ENCODE assay signal across 24 mouse cellular contexts in the genomic region with DNA sequence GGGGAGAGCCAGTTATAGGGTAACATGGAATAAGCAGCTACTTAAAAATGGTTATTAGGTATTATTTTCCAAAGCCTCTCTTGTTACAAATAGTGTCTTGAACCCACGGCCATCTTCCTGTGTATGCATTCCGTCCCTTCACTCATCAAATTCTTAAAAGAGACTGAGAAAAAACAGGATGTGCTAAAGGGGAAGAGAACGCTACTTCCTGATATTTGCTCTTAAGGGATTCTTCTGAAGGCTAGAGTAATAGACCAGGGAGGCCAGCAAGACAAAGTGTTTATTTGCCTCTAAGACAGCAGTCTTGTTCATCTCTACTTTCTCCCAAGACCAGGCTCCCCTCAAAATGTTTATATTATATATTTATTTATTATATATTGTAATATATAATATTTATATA. TPM values are rescaled to one million over a fixed set of nuclear protein-coding genes. Genes with fewer than 3 reads are reported as not detected.
A peak's percentile ranks its signal among the peaks of the same experiment; 100 is the strongest.
DNase-seq lines count a peak whose midpoint lies in the region; ATAC-seq and TF ChIP-seq lines count a peak whose summit lies in the region.
"Had no signal": no experiment of that assay in that cellular context is flagged by ENCODE, and none has a peak within 500 bp of the region (broad histone marks: within the 10 kb centered on the region; RNA-seq: fewer than 3 reads in every experiment).

No protein-coding gene starts in this region.

- H3K4me3 ChIP-seq in midbrain, embryonic 11.5 days (ENCODE audit: low read depth, low read length), result no peak overlapping the region
- H3K4me3 ChIP-seq in midbrain, embryonic 16.5 days (ENCODE audit: low read depth, low read length), result no peak overlapping the region
- H3K4me3 ChIP-seq in MEL (ENCODE audit: control insufficient read depth in 1 of 2, insufficient read depth in 1 of 2, low read depth in 2 of 2, low read length in 2 of 2), result no peak overlapping the region
- H3K4me3 ChIP-seq in bone marrow macrophage, adult 2 months (ENCODE audit: insufficient read depth, low read length), result no peak overlapping the region
- no peak overlapping the region for H3K4me3 ChIP-seq in layer of hippocampus, adult 2 months

- ATAC-seq in midbrain, embryonic 11.5 days (ENCODE audit: low FRiP score), result no peak
- ATAC-seq in midbrain, embryonic 16.5 days, result no peak
- ATAC-seq: CD4-positive, CD25-positive, alpha-beta regulatory T cell, adult 4 months; Patski had no signal

- H3K4me1 ChIP-seq in midbrain, embryonic 11.5 days (ENCODE audit: control insufficient read depth, insufficient read depth, low read length), result peaks cover 5% of the 10 kb centered on the region
- peaks cover 16% of the 10 kb centered on the region for H3K4me1 ChIP-seq in midbrain, embryonic 16.5 days (ENCODE audit: control insufficient read depth, insufficient read depth, low read length)
- peaks cover 8 to 29% of the 10 kb centered on the region in 2 experiments for H3K4me1 ChIP-seq in MEL (ENCODE audit: control insufficient read depth in 1 of 2, insufficient read depth in 2 of 2, low read length in 2 of 2)
- H3K4me1 ChIP-seq in bone marrow macrophage, adult 2 months (ENCODE audit: control insufficient read depth, insufficient read depth, low read length), result peaks cover 38% of the 10 kb centered on the region

- H3K27me3 ChIP-seq in midbrain, embryonic 11.5 days (ENCODE audit: control insufficient read depth, insufficient read depth, low read length), result no peaks in the 10 kb centered on the region; the same call in 1 of the 2 replicates
- no peaks in the 10 kb centered on the region for H3K27me3 ChIP-seq in midbrain, embryonic 16.5 days (ENCODE audit: control insufficient read depth, insufficient read depth, low read depth, low read length)
- no peaks in the 10 kb centered on the region for H3K27me3 ChIP-seq in MEL (ENCODE audit: control insufficient read depth in 1 of 2, insufficient read depth in 2 of 2, low read length in 2 of 2)
- H3K27me3 ChIP-seq: CH12.LX, Patski had no signal

- peaks cover 23% of the 10 kb centered on the region for H3K79me2 ChIP-seq in MEL (ENCODE audit: control insufficient read depth, insufficient read depth, low read length, poor library complexity)

- no peak for TF ChIP-seq CTCF in MEL (IDR thresholded peaks at IDR 0.05 in 2 of 3, conservative IDR thresholded peaks at IDR 0.05 in 1 of 3; ENCODE audit: control insufficient read depth in 1 of 3, insufficient read depth in 1 of 3, low read depth in 2 of 3, low read length in 3 of 3, poor library complexity in 1 of 3, severe bottlenecking in 1 of 3)
- TF ChIP-seq CTCF in bone marrow macrophage, adult 2 months (IDR thresholded peaks at IDR 0.05; ENCODE audit: low read depth, low read length), result no peak
- no peak for TF ChIP-seq CTCF in layer of hippocampus, adult 2 months (conservative IDR thresholded peaks at IDR 0.05)

- H3K9me3 ChIP-seq in midbrain, embryonic 11.5 days (ENCODE audit: control insufficient read depth, low read length), result no peaks in the 10 kb centered on the region
- no peaks in the 10 kb centered on the region for H3K9me3 ChIP-seq in midbrain, embryonic 16.5 days (replicated peaks; ENCODE audit: control insufficient read depth, low read length, poor library complexity, severe bottlenecking)
- H3K9me3 ChIP-seq in MEL (replicated peaks; ENCODE audit: insufficient read depth, low read length), result no peaks in the 10 kb centered on the region
- H3K9me3 ChIP-seq: G1E had no signal

- H3K9ac ChIP-seq in midbrain, embryonic 11.5 days (ENCODE audit: low read length), result no peak overlapping the region
- no peak overlapping the region for H3K9ac ChIP-seq in midbrain, embryonic 16.5 days (ENCODE audit: low read depth, low read length)
- no peak overlapping the region for H3K9ac ChIP-seq in MEL (ENCODE audit: control insufficient read depth, low read depth, low read length, poor library complexity, severe bottlenecking)

- H3K27ac ChIP-seq in midbrain, embryonic 11.5 days (ENCODE audit: low read depth, low read length), result no peak overlapping the region
- H3K27ac ChIP-seq in midbrain, embryonic 16.5 days (ENCODE audit: low read length), result no peak overlapping the region
- no peak overlapping the region for H3K27ac ChIP-seq in MEL (ENCODE audit: control insufficient read depth, low read depth, low read length)
- H3K27ac ChIP-seq in bone marrow macrophage, adult 2 months (ENCODE audit: insufficient read depth, low read depth, low read length), result 0 out of 2 replicates have a peak overlapping the region, but pooled peaks have one; percentile 1
- no peak overlapping the region for H3K27ac ChIP-seq in layer of hippocampus, adult 2 months

- no peak overlapping the region for H3K4me2 ChIP-seq in midbrain, embryonic 11.5 days
- no peak overlapping the region for H3K4me2 ChIP-seq in midbrain, embryonic 16.5 days (ENCODE audit: low read length)

- no peak for TF ChIP-seq RAD21 in MEL (IDR thresholded peaks at IDR 0.05; ENCODE audit: low read depth, low read length)

- no peak for TF ChIP-seq POLR2A in MEL (IDR thresholded peaks at IDR 0.05; ENCODE audit: control insufficient read depth in 1 of 2, insufficient read depth in 1 of 2, low read depth in 1 of 2, low read length in 2 of 2, poor library complexity in 1 of 2)
- TF ChIP-seq POLR2A in bone marrow macrophage, adult 2 months (IDR thresholded peaks at IDR 0.05; ENCODE audit: borderline replicate concordance, low read depth, low read length), result no peak

- no peaks in the 10 kb centered on the region for H3K36me3 ChIP-seq in midbrain, embryonic 11.5 days (ENCODE audit: control insufficient read depth, insufficient read depth, low read length)
- H3K36me3 ChIP-seq in midbrain, embryonic 16.5 days (ENCODE audit: control insufficient read depth, insufficient read depth, low read length), result no peaks in the 10 kb centered on the region
- peaks cover 0 to 30% of the 10 kb centered on the region in 2 experiments; a peak in 2 of 4 replicates for H3K36me3 ChIP-seq in MEL (ENCODE audit: control insufficient read depth in 1 of 2, insufficient read depth in 2 of 2, low read length in 2 of 2)

- 86% methylated on average over 3 of the region's 3 CpGs for WGBS in midbrain, embryonic 11.5 days
- 88% methylated on average over 3 of the region's 3 CpGs for WGBS in midbrain, embryonic 16.5 days

- DNase-seq in cerebellum, adult 9-10 months, result peak; percentile 58
- DNase-seq in cerebellum, adult 18-20 months, result no peak
- DNase-seq in midbrain, embryonic 11.5 days (ENCODE audit: low spot score, missing footprints), result peak; percentile 6
- peak; percentile 52 for DNase-seq in MEL (ENCODE audit: low read depth, low spot score)
- no peak for DNase-seq in neural tube, embryonic 10.5 days (ENCODE audit: extremely low spot score, low spot score)
- DNase-seq in layer of hippocampus, adult 2 months (ENCODE audit: low spot score in 2 of 2), result no peak
- DNase-seq: adrenal gland, adult 2 months; adrenal gland, adult 8-10 months; adrenal gland, postnatal 10 days; adrenal gland, postnatal 14 days; adrenal gland, postnatal 25 days; adrenal gland, postnatal 36 days; B cell, adult 2 months; cerebellum, adult 11 months; cerebellum, adult 2 months; cerebellum, adult 8-10 months had no signal

- peak in 1 of 2 experiments; percentile 12; a peak in 1 of 4 replicates for TF ChIP-seq EP300 in MEL (IDR thresholded peaks at IDR 0.05; ENCODE audit: low read depth in 1 of 2, low read length in 2 of 2)

TF ChIP-seq in MEL, 35 proteins besides CTCF, POLR2A, EP300 and RAD21:
- no peak for TF ChIP-seq TAL1 (IDR thresholded peaks at IDR 0.05; ENCODE audit: low read length)
- no peak for TF ChIP-seq ZMIZ1 (IDR thresholded peaks at IDR 0.05; ENCODE audit: low read depth, low read length)
- peak; percentile 91 for TF ChIP-seq TBP (IDR thresholded peaks at IDR 0.05; ENCODE audit: low read depth, low read length)
- TF ChIP-seq NELFE (IDR thresholded peaks at IDR 0.05; ENCODE audit: low read depth, low read length), result no peak
- no peak for TF ChIP-seq JUND (IDR thresholded peaks at IDR 0.05; ENCODE audit: low read depth, low read length)
- no peak for TF ChIP-seq RCOR1 (IDR thresholded peaks at IDR 0.05; ENCODE audit: low read depth, low read length)
- no peak for TF ChIP-seq ELF1 (IDR thresholded peaks at IDR 0.05; ENCODE audit: low read depth, low read length)
- no peak for TF ChIP-seq POLR2AphosphoS2 (IDR thresholded peaks at IDR 0.05; ENCODE audit: low read length)

RNA-seq across cellular contexts. Expression of a gene that starts 1.2 kb away (rescaled TPM):
- polyA plus RNA-seq in midbrain, embryonic 11.5 days (2014; fragmentation: Nextera tagmentation; extraction: Ambion mirVana), result 17.6 and 18.1 TPM in 2 replicates
- 41.1 and 43.2 TPM in 2 replicates for polyA plus RNA-seq in midbrain, embryonic 16.5 days (2015; fragmentation: Nextera tagmentation; extraction: Ambion mirVana)
- 33.8 and 36.5 TPM in 2 replicates for total RNA-seq in MEL (2012; rRNA removed)
- polyA plus RNA-seq in MEL (2012; ENCODE audit: insufficient read depth in 1 of 2, insufficient read length in 2 of 2, low read depth in 1 of 2, low replicate concordance in 2 of 2, missing spikeins in 1 of 2), result 100 to 1,000 TPM in 1 of 2 experiments, 10 to 100 TPM in 1; 83.5 to 118 TPM
- 137 and 139 TPM in 2 replicates for polyA plus RNA-seq in bone marrow macrophage, adult 2 months (2012; ENCODE audit: insufficient read depth, insufficient read length, missing spikeins)
- total RNA-seq in layer of hippocampus, adult 2 months (2021), result 100 to 1,000 TPM; 152 to 166 TPM

RNA-seq across cellular contexts. Expression of a gene that starts 20.9 kb away (rescaled TPM):
- polyA plus RNA-seq in midbrain, embryonic 11.5 days (2014; fragmentation: Nextera tagmentation; extraction: Ambion mirVana), result 2.3 TPM in 2 replicates
- 13.1 and 16.7 TPM in 2 replicates for polyA plus RNA-seq in midbrain, embryonic 16.5 days (2015; fragmentation: Nextera tagmentation; extraction: Ambion mirVana)
- 0.12 TPM in 1 of 2 replicates, not detected in the other for total RNA-seq in MEL (2012; rRNA removed)
- not detected for polyA plus RNA-seq in MEL (2012; ENCODE audit: insufficient read depth in 1 of 2, insufficient read length in 2 of 2, low read depth in 1 of 2, low replicate concordance in 2 of 2, missing spikeins in 1 of 2)
- not detected in 2 replicates for polyA plus RNA-seq in bone marrow macrophage, adult 2 months (2012; ENCODE audit: insufficient read depth, insufficient read length, missing spikeins)
- total RNA-seq in layer of hippocampus, adult 2 months (2021), result 1 to 10 TPM; 2.8 to 5.0 TPM
- total RNA-seq: CH12.LX, G1E had no signal
- polyA plus RNA-seq: activated CD4-positive, CD25-positive, alpha-beta regulatory T cell, adult 4 months; C2C12; CD4-positive, CD25-positive, alpha-beta regulatory T cell, adult 4 months; G1E had no signal

Comparison
In these comparisons a context has a peak if more than half of its experiments do, and no peak if none do; other contexts are left out.
1. DNase-seq: peak in cerebellum, adult 9-10 months (single experiment), midbrain, embryonic 11.5 days (single experiment) and MEL (single experiment); none in cerebellum, adult 18-20 months (0 of 2), neural tube, embryonic 10.5 days (single experiment) and layer of hippocampus, adult 2 months (0 of 2).